In genomic region chr4:125116090-125116861, GRCm38 (mm10) we compare ENCODE assay signal across 8 mouse cellular contexts. TPM values are rescaled to one million over a fixed set of nuclear protein-coding genes. Genes with fewer than 3 reads are reported as not detected.
A peak's percentile ranks its signal among the peaks of the same experiment; 100 is the strongest.
DNase-seq lines count a peak whose midpoint lies in the region; ATAC-seq lines count a peak whose summit lies in the region.

No protein-coding gene starts in this region.

- peaks cover 9% of the 10 kb centered on the region for H3K36me3 ChIP-seq in forebrain, embryonic 13.5 days (ENCODE audit: poor library complexity, severe bottlenecking)
- peaks cover 8% of the 10 kb centered on the region for H3K36me3 ChIP-seq in forebrain, embryonic 10.5 days (replicated peaks)
- peaks cover 13% of the 10 kb centered on the region for H3K36me3 ChIP-seq in heart, embryonic 16.5 days (ENCODE audit: control insufficient read depth, insufficient read depth)
- H3K36me3 ChIP-seq in splenic B cell, adult 2 months (ENCODE audit: control insufficient read depth, insufficient read depth, low read length, poor library complexity, severe bottlenecking) = peaks cover 17% of the 10 kb centered on the region

- no peaks in the 10 kb centered on the region for H3K9me3 ChIP-seq in forebrain, embryonic 13.5 days (replicated peaks)
- no peaks in the 10 kb centered on the region for H3K9me3 ChIP-seq in forebrain, embryonic 10.5 days
- no peaks in the 10 kb centered on the region for H3K9me3 ChIP-seq in heart, embryonic 16.5 days (replicated peaks; ENCODE audit: control insufficient read depth, low read length)

- peaks cover 19% of the 10 kb centered on the region for H3K4me1 ChIP-seq in forebrain, embryonic 13.5 days
- H3K4me1 ChIP-seq in forebrain, embryonic 10.5 days = peaks cover 25% of the 10 kb centered on the region
- peaks cover 14% of the 10 kb centered on the region for H3K4me1 ChIP-seq in heart, embryonic 16.5 days (ENCODE audit: control insufficient read depth, insufficient read depth, low read length)

- peak overlapping the region; percentile 20; the same call in 1 of the 2 replicates for H3K27ac ChIP-seq in forebrain, embryonic 13.5 days
- H3K27ac ChIP-seq in forebrain, embryonic 10.5 days = no peak overlapping the region
- H3K27ac ChIP-seq in heart, embryonic 16.5 days (ENCODE audit: low read length) = peak overlapping the region; percentile 48

- no peak for DNase-seq in forebrain, embryonic 10.5 days (ENCODE audit: extremely low spot score, low spot score)
- DNase-seq in A20 (ENCODE audit: low read depth, low spot score) = peak; percentile 86
- peak; percentile 69 for DNase-seq in cerebellum, adult 9-10 months
- peak; percentile 66 for DNase-seq in left cerebral cortex, adult 11 months (ENCODE audit: low spot score)
- peak; percentile 77 for DNase-seq in lung, postnatal 14 days
- peak; percentile 84 for DNase-seq in splenic B cell, adult 2 months (ENCODE audit: low read depth, low spot score)

- no peak overlapping the region for H3K9ac ChIP-seq in forebrain, embryonic 13.5 days
- H3K9ac ChIP-seq in heart, embryonic 16.5 days (ENCODE audit: low read length) = peak overlapping the region; percentile 38

- no peak for ATAC-seq in forebrain, embryonic 13.5 days
- no peak for ATAC-seq in heart, embryonic 16.5 days (replicated peaks; ENCODE audit: extremely low read depth, insufficient read depth, low FRiP score)

- H3K27me3 ChIP-seq in forebrain, embryonic 13.5 days = no peaks in the 10 kb centered on the region
- peaks cover 10% of the 10 kb centered on the region; the same call in 1 of the 2 replicates for H3K27me3 ChIP-seq in forebrain, embryonic 10.5 days (ENCODE audit: poor library complexity, severe bottlenecking)
- H3K27me3 ChIP-seq in heart, embryonic 16.5 days (ENCODE audit: control insufficient read depth, insufficient read depth, low read length) = no peaks in the 10 kb centered on the region
- no peaks in the 10 kb centered on the region for H3K27me3 ChIP-seq in splenic B cell, adult 2 months (ENCODE audit: control insufficient read depth, insufficient read depth, low read length, poor library complexity, severe bottlenecking)

- no peak overlapping the region for H3K4me3 ChIP-seq in forebrain, embryonic 13.5 days
- no peak overlapping the region for H3K4me3 ChIP-seq in forebrain, embryonic 10.5 days
- H3K4me3 ChIP-seq in heart, embryonic 16.5 days (ENCODE audit: low read length) = no peak overlapping the region

- 69% methylated on average over 9 of the region's 9 CpGs for WGBS in forebrain, embryonic 13.5 days
- 82% methylated on average over 9 of the region's 9 CpGs for WGBS in forebrain, embryonic 10.5 days
- 57% methylated on average over 9 of the region's 9 CpGs for whole genome bisulfite sequencing in heart, embryonic 16.5 days

- H3K4me2 ChIP-seq in forebrain, embryonic 13.5 days = no peak overlapping the region
- H3K4me2 ChIP-seq in heart, embryonic 16.5 days (ENCODE audit: low read depth, low read length) = no peak overlapping the region

RNA-seq across cellular contexts. Expression of gene Zc3h12a, which starts 11.4 kb away (rescaled TPM):
- polyA plus RNA-seq in forebrain, embryonic 13.5 days (2015; fragmentation: Nextera tagmentation; extraction: Ambion mirVana) = 0.15 TPM in 1 of 2 replicates, not detected in the other
- polyA plus RNA-seq in forebrain, embryonic 10.5 days (2016; fragmentation: Nextera tagmentation; extraction: Ambion mirVana) = 0.17 and 0.26 TPM in 2 replicates
- polyA plus RNA-seq in heart, embryonic 16.5 days (2015; fragmentation: Nextera tagmentation; extraction: Ambion mirVana) = 0.69 and 1.6 TPM in 2 replicates

RNA-seq across cellular contexts. Expression of gene Meaf6, which starts 31.3 kb away (rescaled TPM):
- 146 and 148 TPM in 2 replicates for polyA plus RNA-seq in forebrain, embryonic 13.5 days (2015; fragmentation: Nextera tagmentation; extraction: Ambion mirVana)
- 82.6 and 96.5 TPM in 2 replicates for polyA plus RNA-seq in forebrain, embryonic 10.5 days (2016; fragmentation: Nextera tagmentation; extraction: Ambion mirVana)
- 37.0 and 40.5 TPM in 2 replicates for polyA plus RNA-seq in heart, embryonic 16.5 days (2015; fragmentation: Nextera tagmentation; extraction: Ambion mirVana)

RNA-seq across cellular contexts. Expression of gene Snip1, which starts 49.8 kb away (rescaled TPM):
- polyA plus RNA-seq in forebrain, embryonic 13.5 days (2015; fragmentation: Nextera tagmentation; extraction: Ambion mirVana) = 27.1 and 29.1 TPM in 2 replicates
- 28.5 and 30.8 TPM in 2 replicates for polyA plus RNA-seq in forebrain, embryonic 10.5 days (2016; fragmentation: Nextera tagmentation; extraction: Ambion mirVana)
- polyA plus RNA-seq in heart, embryonic 16.5 days (2015; fragmentation: Nextera tagmentation; extraction: Ambion mirVana) = 18.5 and 19.0 TPM in 2 replicates

RNA-seq across cellular contexts. Expression of gene Dnali1, which starts 50.8 kb away (rescaled TPM):
- 0.52 and 1.2 TPM in 2 replicates for polyA plus RNA-seq in forebrain, embryonic 13.5 days (2015; fragmentation: Nextera tagmentation; extraction: Ambion mirVana)
- 0.28 and 0.30 TPM in 2 replicates for polyA plus RNA-seq in forebrain, embryonic 10.5 days (2016; fragmentation: Nextera tagmentation; extraction: Ambion mirVana)
- polyA plus RNA-seq in heart, embryonic 16.5 days (2015; fragmentation: Nextera tagmentation; extraction: Ambion mirVana) = 0.63 and 0.92 TPM in 2 replicates
